Mouse (Mus musculus) neural tube, embryonic 14.5 days (tissue): ENCODE data around the gene Cdk5rap3. TPM values are rescaled to one million over a fixed set of nuclear protein-coding genes. Genes with fewer than 3 reads are reported as not detected.

Experiments
- ATAC-seq: fragments of 200-750 bp; cut with Nextera tagmentation; 2 replicates; pipeline ENCODE4 v1.8.0; 2017; ENCODE audit warnings: low read depth, mild to moderate bottlenecking, moderate TSS enrichment, moderate library complexity
- H3K27ac ChIP-seq: fragments of 300-500 bp; sonication (generic); 2 replicates; pipeline ENCODE4 v1.5.1; 2014; ENCODE audit warnings: low read depth, mild to moderate bottlenecking, control low read depth, low read length, moderate library complexity, mixed read lengths
- H3K27me3 ChIP-seq: fragments of 300-500 bp; sonication (generic); 2 replicates; pipeline ENCODE4 v1.6.1; 2014; ENCODE audit warnings: low read length; ENCODE audit not compliant: control insufficient read depth, insufficient read depth
- H3K36me3 ChIP-seq: fragments of 300-500 bp; sonication (generic); 2 replicates; pipeline ENCODE4 v1.6.1; 2014; ENCODE audit warnings: low read length, mixed read lengths; ENCODE audit not compliant: control insufficient read depth, insufficient read depth
- H3K4me1 ChIP-seq: fragments of 300-500 bp; sonication (generic); 2 replicates; pipeline ENCODE4 v1.6.1; 2014; ENCODE audit warnings: low read length; ENCODE audit not compliant: control insufficient read depth, insufficient read depth
- H3K4me2 ChIP-seq: fragments of 300-500 bp; sonication (generic); 2 replicates; pipeline ENCODE4 v1.6.1; 2014; ENCODE audit warnings: mild to moderate bottlenecking, low read depth, low read length, control low read depth
- H3K4me3 ChIP-seq: fragments of 300-500 bp; sonication (generic); 2 replicates; pipeline ENCODE4 v1.5.1; 2014; ENCODE audit warnings: low read depth, low read length, control low read depth, mixed read lengths
- H3K9ac ChIP-seq: fragments of 300-500 bp; sonication (generic); replicated peaks from 2 replicates; pipeline ENCODE4 v1.6.1; 2014; ENCODE audit warnings: low read depth, mild to moderate bottlenecking, control low read depth, low read length, mixed read lengths
- H3K9me3 ChIP-seq: fragments of 300-500 bp; sonication (generic); 2 replicates; pipeline ENCODE4 v1.6.1; 2016; ENCODE audit warnings: low read length; ENCODE audit not compliant: control insufficient read depth
- WGBS: fragments of 180-500 bp; shearing (Covaris S2); extraction: QIAGEN DNeasy Blood & Tissue Kit; methylation state at CpG from one replicate; pipeline ENCODE4 v1.1.7; 2014; 5-methylcytosine and 5-hydroxymethylcytosine counted together
- polyA plus RNA-seq: library from polyadenylated mRNA; unstranded; fragments of >200 nt; fragmentation: Nextera tagmentation; extraction: Ambion mirVana; gene quantifications from 2 replicates; pipeline ENCODE4 v1.2.1, GENCODE M21; 2014

Gene Cdk5rap3
- polyA plus RNA-seq, 1 experiment from 2014 or later = 80.0 TPM

DNA sequence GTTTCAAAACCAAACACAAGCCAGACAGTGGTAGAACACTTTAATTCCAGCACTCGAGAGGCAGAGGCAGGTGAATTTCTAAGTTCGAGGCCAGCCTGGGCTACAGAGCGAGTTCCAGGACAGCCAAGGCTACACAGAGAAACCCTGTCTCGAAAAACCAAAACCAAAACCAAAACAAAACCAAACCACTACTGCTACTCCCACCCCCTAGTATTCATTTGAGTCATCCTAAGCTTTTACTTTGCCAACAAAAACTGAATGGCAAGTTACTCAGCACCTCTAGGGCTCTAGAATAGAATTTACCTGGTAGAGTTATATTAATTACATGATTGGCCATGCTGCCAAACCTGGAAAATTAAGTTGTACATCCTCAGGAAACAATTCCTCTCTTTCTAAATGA lies 56.7 kb downstream of the Cdk5rap3 start:
- Histone ChIP-seq H3K36me3 (no peaks in the 10 kb centered on the region), H3K4me2 (no peak overlapping the region), H3K4me3 (no peak overlapping the region), H3K9me3 (no peaks in the 10 kb centered on the region), H3K27ac (no peak overlapping the region), H3K9ac (no peak overlapping the region), H3K27me3 (no peaks in the 10 kb centered on the region), H3K4me1 (peaks cover 29% of the 10 kb centered on the region)
- 93% methylated on average over 4 of the region's 4 CpGs for WGBS
- no peak for ATAC-seq

DNA sequence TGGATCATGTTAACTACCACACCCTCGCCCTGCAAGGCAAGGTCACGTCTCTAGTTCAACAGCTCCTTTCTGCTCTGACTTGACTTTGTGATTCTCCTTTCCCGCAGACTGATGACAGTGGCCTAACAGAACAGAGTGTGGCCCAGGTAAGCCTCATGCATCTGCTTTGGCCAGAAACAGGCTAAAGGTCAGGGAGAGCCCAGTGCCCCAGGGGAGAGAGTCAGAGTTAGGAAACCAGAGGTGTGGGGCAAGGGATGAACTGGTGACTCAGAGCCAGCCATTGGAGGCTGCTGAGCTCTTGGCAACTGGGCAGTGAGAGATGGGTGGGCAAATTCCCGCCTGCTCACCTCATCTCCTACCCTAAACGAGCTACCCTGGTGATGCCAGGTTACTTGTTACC lies 58.9 kb downstream of the Cdk5rap3 start:
- 82% methylated on average over 5 of the region's 5 CpGs for WGBS
- no peak overlapping the region for H3K27ac ChIP-seq
- no peak overlapping the region for H3K4me3 ChIP-seq
- H3K9me3 ChIP-seq = no peaks in the 10 kb centered on the region
- peaks cover 16% of the 10 kb centered on the region for H3K4me1 ChIP-seq
- H3K9ac ChIP-seq = no peak overlapping the region
- no peaks in the 10 kb centered on the region for H3K27me3 ChIP-seq
- no peak for ATAC-seq
- no peak overlapping the region for H3K4me2 ChIP-seq
- H3K36me3 ChIP-seq = no peaks in the 10 kb centered on the region

Other genes with a start within 250 kb of the Cdk5rap3 start
- 43.9 and 51.2 TPM in 2 replicates for gene Snx11, start 138.9 kb downstream of the Cdk5rap3 start, polyA plus RNA-seq
- gene Cbx1, start 127.4 kb downstream of the Cdk5rap3 start, polyA plus RNA-seq = 62.5 and 66.5 TPM in 2 replicates
- 39.7 and 51.7 TPM in 2 replicates for gene Nfe2l1, start 86.5 kb downstream of the Cdk5rap3 start, polyA plus RNA-seq
- 10.9 and 33.9 TPM in 2 replicates for gene Copz2, start 66.6 kb downstream of the Cdk5rap3 start, polyA plus RNA-seq
- 0.09 and 0.36 TPM in 2 replicates for gene Prr15l, start 11.6 kb upstream of the Cdk5rap3 start, polyA plus RNA-seq
- 21.7 and 23.4 TPM in 2 replicates for gene Pnpo, start 27.5 kb upstream of the Cdk5rap3 start, polyA plus RNA-seq
- 14.7 and 17.8 TPM in 2 replicates for gene Sp2, start 66.5 kb upstream of the Cdk5rap3 start, polyA plus RNA-seq
- gene Sp6, start 96.9 kb upstream of the Cdk5rap3 start, polyA plus RNA-seq = 0.09 TPM in 1 of 2 replicates, not detected in the other
- gene Scrn2, start 113.4 kb upstream of the Cdk5rap3 start, polyA plus RNA-seq = 8.6 and 10.9 TPM in 2 replicates
- 2.2 and 2.4 TPM in 2 replicates for gene Lrrc46, start 124.9 kb upstream of the Cdk5rap3 start, polyA plus RNA-seq
- gene Mrpl10, start 125.1 kb upstream of the Cdk5rap3 start, polyA plus RNA-seq = 60.8 and 63.5 TPM in 2 replicates
- 9.1 and 9.6 TPM in 2 replicates for gene Osbpl7, start 134.1 kb upstream of the Cdk5rap3 start, polyA plus RNA-seq
- gene Tbx21, start 198.8 kb upstream of the Cdk5rap3 start, polyA plus RNA-seq = 0.14 and 0.21 TPM in 2 replicates
- 8.4 and 9.0 TPM in 2 replicates for gene Tbkbp1, start 235.0 kb upstream of the Cdk5rap3 start, polyA plus RNA-seq